Mouse (Mus musculus) urinary bladder, postnatal 36 days (tissue): ENCODE measurements around the gene Sh3gl2.
A peak's percentile ranks its signal among the peaks of the same experiment; 100 is the strongest.

Experiments
- DNase-seq, 2 experiments: peaks; one replicate each; pipeline ENCODE4 v3.0.0; 2022; ENCODE audit warnings: low spot score in 2 of 2, mixed read lengths in 1 of 2

Sh3gl2 gene

DNA sequence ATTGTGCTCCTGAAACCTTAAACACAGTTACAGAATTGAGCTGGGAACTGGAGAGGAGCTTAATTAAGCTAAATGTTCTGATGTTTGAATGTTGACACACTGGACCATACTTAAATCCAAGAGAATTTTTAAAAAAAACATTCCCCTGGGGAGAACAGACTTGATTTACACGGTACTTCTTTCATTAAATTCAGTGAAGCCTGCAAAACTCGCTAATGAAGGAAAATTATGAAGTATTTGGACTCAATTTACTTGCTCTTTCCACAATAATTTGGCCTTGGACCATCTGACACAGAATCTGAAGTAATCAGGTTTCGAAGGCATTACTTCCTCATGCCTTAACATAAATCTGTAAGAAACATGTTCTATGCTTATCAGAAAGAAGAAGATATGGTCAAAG lies 408.4 kb downstream of the Sh3gl2 start:
- no peak for DNase-seq

DNA sequence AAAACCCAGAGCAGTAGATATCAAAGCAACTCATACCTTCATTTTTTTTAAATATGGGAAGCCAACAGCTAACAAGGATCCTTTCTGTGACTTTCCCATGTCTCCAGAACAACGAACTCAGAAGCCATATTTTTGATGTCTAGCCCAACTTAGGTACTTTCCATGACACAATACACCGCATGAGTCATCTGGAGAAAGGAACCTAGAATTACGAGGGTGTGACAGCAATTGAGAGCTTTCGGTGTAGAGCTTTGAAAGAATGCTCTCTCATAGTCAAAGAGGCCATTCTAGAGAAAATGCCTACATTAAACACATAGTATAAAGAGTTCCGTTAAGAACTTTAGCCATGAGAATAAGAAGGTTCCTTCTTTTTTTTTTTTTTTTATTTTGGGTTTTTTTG lies 413.8 kb downstream of the Sh3gl2 start:
- no peak for DNase-seq

DNA sequence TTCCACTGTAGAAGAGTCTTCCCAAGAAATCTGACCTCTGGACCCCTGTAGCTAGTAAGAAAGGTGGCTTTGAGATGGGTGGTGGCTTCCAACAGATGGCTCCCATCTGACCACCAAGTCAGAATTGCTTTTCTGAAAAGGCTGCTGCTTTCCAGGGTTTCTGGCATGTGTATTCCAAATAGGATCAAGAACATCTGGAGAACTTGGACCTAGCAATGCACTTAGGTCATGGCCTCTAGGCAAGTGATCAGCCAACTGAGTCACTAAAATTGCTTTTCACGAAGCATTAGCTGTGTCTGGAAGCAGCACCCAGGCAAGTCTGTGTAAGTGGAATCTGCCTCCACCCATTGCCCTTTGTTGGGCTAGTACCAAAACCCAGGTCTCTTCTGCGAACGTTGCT lies 414.3 kb downstream of the Sh3gl2 start:
- DNase-seq, result peak; percentile 15 to 22

DNA sequence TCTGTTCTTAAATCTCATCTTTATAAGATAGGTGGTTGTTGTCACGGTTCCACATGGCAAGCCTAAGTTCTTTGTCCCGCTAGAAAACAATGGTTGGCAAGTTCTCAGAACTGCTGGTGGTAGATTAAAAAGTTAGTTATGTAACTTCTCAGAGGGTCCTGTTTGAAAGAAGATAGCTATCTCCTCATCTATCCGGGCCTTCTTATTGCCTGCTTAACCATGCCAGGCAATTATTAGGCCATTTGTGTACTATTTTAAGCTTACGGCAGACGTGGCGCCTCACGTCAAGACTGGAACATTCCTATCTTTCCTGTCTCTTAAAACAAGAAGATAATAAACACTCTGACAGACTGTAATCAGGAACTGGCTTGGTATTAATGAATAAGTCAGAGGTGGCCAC lies 424.5 kb downstream of the Sh3gl2 start:
- DNase-seq, result no peak

DNA sequence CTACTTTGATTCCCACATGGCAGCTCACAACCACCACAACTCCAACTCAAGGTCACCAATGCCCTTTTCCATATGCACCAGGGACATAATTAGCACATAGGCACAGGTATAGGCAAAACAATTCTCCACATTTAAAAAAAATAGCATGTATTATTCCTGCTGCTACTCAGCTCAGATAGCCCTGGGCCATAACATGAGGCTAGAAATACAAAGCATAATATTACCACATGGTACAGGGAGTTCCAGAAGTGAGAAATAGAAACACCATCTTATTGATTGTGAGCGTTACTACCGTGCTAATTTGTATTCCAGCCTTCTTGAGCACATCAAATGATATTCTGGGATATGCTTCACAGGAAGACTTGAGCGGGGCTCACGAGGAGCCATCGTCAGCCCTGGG lies 464.3 kb downstream of the Sh3gl2 start:
- DNase-seq, result no peak

DNA sequence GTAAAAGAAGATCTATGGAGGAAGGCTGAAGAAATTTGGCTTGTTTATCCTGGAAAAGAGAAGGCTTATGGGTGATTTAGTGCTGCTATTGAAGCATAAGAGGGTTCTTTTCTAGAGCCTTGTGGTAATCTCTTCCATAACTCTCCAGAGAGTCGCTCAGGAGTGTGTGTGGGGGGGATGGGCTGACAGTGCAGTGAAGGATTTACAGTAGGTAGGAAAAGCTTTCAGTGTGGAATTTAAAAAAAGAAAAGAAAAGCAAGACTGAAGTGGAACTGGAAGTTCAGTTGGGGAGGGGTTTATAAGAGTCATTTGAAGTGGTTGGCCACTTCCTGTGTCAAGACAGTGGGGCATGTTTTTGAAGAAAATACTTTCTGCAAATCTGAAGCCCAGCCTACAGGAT lies 464.8 kb downstream of the Sh3gl2 start:
- DNase-seq, result no peak

DNA sequence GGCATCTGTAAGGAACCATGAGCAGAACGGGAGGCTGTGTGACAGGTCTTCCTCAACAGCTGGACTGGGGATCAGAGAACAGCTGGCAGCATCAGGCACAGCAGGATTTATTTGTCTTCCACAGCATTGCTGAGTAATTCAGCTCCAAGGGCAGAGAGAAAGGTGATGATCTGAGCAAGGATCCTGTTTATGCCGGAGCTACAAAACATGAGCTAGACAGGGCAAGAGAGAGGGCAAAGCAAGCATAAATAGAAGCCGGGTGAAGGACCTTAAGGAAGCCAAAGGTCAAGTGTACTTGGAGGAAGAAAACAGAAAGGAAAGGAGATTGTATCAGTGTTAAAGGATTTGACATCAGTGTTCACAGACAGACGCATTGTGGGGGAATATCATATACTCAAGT lies 467.4 kb downstream of the Sh3gl2 start:
- DNase-seq, result no peak

DNA sequence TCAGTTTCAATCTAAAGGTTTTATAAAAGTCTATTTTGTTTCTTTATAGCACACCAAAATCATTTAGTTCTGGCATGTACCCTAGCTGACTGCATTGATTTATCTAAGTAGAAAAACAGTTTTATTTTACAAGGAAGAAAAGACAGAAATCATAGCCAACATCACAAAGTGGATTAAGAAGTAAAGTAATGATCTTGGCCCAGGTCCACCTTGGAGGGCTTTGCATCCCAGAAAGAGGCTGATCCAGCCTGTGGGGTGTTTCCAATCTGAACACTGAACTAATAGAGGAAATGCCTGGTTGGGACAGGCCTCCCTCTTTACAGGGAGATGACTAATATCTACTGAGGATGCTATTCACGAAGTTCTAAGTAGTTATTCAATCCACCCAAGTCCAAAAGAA lies 472.7 kb downstream of the Sh3gl2 start:
- DNase-seq, result peak; percentile 2 to 15

DNA sequence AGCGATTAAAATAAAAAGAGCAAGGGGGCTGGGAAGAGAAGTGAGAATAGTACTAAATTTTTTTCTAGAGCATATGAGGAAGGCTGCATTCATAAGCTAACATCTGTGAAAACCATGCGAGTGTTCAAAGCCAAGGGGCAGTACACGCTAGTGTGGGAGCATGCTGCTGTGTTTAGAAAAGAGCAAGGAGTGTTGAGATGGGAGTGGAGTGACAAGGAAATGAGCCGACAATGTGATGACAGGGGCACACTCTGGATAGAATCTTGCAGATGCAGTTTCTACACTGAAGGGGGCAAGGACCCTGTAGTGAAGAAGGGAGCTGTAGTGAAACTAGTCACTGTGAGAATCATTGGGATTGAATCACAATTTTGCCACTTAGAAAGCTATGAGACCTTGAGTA lies 481.2 kb downstream of the Sh3gl2 start:
- DNase-seq, result no peak
